Mouse (Mus musculus) fibroblast of lung, adult 2 months (primary cell): ENCODE measurements around the gene Cops2.

Experiments used
- DNase-seq: peaks from one replicate; pipeline ENCODE4 v3.0.0-alpha.2; 2011; ENCODE audit warnings: low read depth

The Cops2 gene

GRCm38 (mm10) chr2:125781978-125782718 lies 76.8 kb downstream of the Cops2 start:
- no peak for DNase-seq

- no peak for DNase-seq
Observed at GRCm38 (mm10) chr2:125781006-125781405, 77.9 kb downstream of the Cops2 start.
